Mouse (Mus musculus): ENCODE data around the gene Foxl1. TPM values are rescaled to one million over a fixed set of nuclear protein-coding genes. Genes with fewer than 3 reads are reported as not detected.
A peak's percentile ranks its signal among the peaks of the same experiment; 100 is the strongest.
"Not testable (repeated sequence)": the region's sequence is repeated elsewhere in the genome, so short reads cannot be mapped to it uniquely, and the experiment has no call there.

The Foxl1 gene
- polyA plus RNA-seq, 1 experiment from 2014 or later: 0.88 TPM

DNA sequence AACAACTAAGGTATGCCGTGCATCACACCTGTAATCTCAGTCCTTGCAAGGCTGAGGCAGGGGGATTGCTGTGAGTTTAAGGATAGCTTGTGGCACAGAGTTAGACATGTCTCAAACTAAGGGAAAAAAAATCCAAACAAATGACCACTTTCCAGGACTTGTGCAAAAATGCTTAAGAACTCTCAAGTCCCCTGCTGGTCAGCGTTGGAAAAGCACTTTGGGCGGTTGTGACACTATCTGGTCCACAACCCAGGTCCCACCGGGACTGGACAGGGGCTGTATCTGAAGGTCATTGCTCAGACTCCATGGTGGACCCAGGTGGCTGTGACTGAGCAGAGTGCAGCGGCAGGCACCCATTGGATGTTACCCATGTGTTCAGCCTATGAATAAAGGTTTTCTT is 2.8 kb downstream of the Foxl1 start:
- Histone ChIP-seq H3K4me2 (replicated peaks; ENCODE audit: low read depth, low read length) (no peak overlapping the region), H3K36me3 (ENCODE audit: insufficient read depth, low read length) (no peaks in the 10 kb centered on the region), H3K9me3 (ENCODE audit: low read length) (no peaks in the 10 kb centered on the region), H3K27ac (ENCODE audit: low read length) (no peak overlapping the region), H3K4me1 (ENCODE audit: insufficient read depth, low read depth, low read length) (peaks cover 3% of the 10 kb centered on the region; the same call in 1 of the 2 replicates), H3K4me3 (ENCODE audit: low read depth, low read length) (no peak overlapping the region), H3K9ac (replicated peaks; ENCODE audit: low read depth) (no peak overlapping the region), H3K27me3 (replicated peaks; ENCODE audit: insufficient read depth, low read length) (peaks cover 21% of the 10 kb centered on the region)
- DNase-seq (ENCODE audit: low spot score) (peak; percentile 54), ATAC-seq (no peak)
- peak; percentile 75 for TF ChIP-seq CTCF (IDR thresholded peaks at IDR 0.05)
- TF ChIP-seq EP300 (IDR thresholded peaks at IDR 0.05): no peak
- 41% methylated on average over 5 of the region's 5 CpGs for WGBS

GRCm38 (mm10) chr8:121132961-121133513 is 5.3 kb downstream of the Foxl1 start:
- ATAC-seq: no peak
- no peak for TF ChIP-seq CTCF (IDR thresholded peaks at IDR 0.05)
- TF ChIP-seq EP300 (IDR thresholded peaks at IDR 0.05): no peak
- WGBS: 85% methylated on average over 5 of the region's 5 CpGs

GRCm38 (mm10) chr8:121134102-121134501 is 6.4 kb downstream of the Foxl1 start:
- no peak overlapping the region for H3K27ac ChIP-seq (ENCODE audit: low read length)
- H3K4me2 ChIP-seq (replicated peaks; ENCODE audit: low read depth, low read length): no peak overlapping the region
- H3K9me3 ChIP-seq (ENCODE audit: low read length): no peaks in the 10 kb centered on the region
- no peak overlapping the region for H3K9ac ChIP-seq (replicated peaks; ENCODE audit: low read depth)
- 74% methylated on average over 10 of the region's 10 CpGs for WGBS
- ATAC-seq: no peak
- H3K36me3 ChIP-seq (ENCODE audit: insufficient read depth, low read length): no peaks in the 10 kb centered on the region
- no peak for DNase-seq (ENCODE audit: low spot score)
- H3K4me3 ChIP-seq (ENCODE audit: low read depth, low read length): no peak overlapping the region
- no peaks in the 10 kb centered on the region for H3K4me1 ChIP-seq (ENCODE audit: insufficient read depth, low read depth, low read length)
- no peak for TF ChIP-seq EP300 (IDR thresholded peaks at IDR 0.05)
- TF ChIP-seq CTCF (IDR thresholded peaks at IDR 0.05): no peak
- H3K27me3 ChIP-seq (replicated peaks; ENCODE audit: insufficient read depth, low read length): peaks cover 7% of the 10 kb centered on the region; the same call in 1 of the 2 replicates

More at GRCm38 (mm10) chr8:121132961-121133513, 5.3 kb downstream of the Foxl1 start:
- Histone ChIP-seq H3K4me3 (ENCODE audit: low read depth, low read length) (no peak overlapping the region), H3K9ac (replicated peaks; ENCODE audit: low read depth) (no peak overlapping the region), H3K4me1 (ENCODE audit: insufficient read depth, low read depth, low read length) (no peaks in the 10 kb centered on the region; the same call in 1 of the 2 replicates), H3K36me3 (ENCODE audit: insufficient read depth, low read length) (no peaks in the 10 kb centered on the region), H3K27ac (ENCODE audit: low read length) (no peak overlapping the region), H3K27me3 (replicated peaks; ENCODE audit: insufficient read depth, low read length) (peaks cover 17% of the 10 kb centered on the region), H3K9me3 (ENCODE audit: low read length) (no peaks in the 10 kb centered on the region), H3K4me2 (replicated peaks; ENCODE audit: low read depth, low read length) (no peak overlapping the region)
- no peak for DNase-seq (ENCODE audit: low spot score)

GRCm38 (mm10) chr8:121134512-121134911 is 6.8 kb downstream of the Foxl1 start:
- Histone ChIP-seq H3K36me3 (ENCODE audit: insufficient read depth, low read length) (no peaks in the 10 kb centered on the region), H3K9me3 (ENCODE audit: low read length) (no peaks in the 10 kb centered on the region), H3K4me3 (ENCODE audit: low read depth, low read length) (no peak overlapping the region), H3K9ac (replicated peaks; ENCODE audit: low read depth) (no peak overlapping the region), H3K4me1 (ENCODE audit: insufficient read depth, low read depth, low read length) (no peaks in the 10 kb centered on the region), H3K27me3 (replicated peaks; ENCODE audit: insufficient read depth, low read length) (peaks cover 2% of the 10 kb centered on the region; the same call in 1 of the 2 replicates), H3K27ac (ENCODE audit: low read length) (no peak overlapping the region), H3K4me2 (replicated peaks; ENCODE audit: low read depth, low read length) (no peak overlapping the region)
- no peak for TF ChIP-seq EP300 (IDR thresholded peaks at IDR 0.05)
- no peak for TF ChIP-seq CTCF (IDR thresholded peaks at IDR 0.05)
- WGBS: 83% methylated on average over 11 of the region's 11 CpGs
- DNase-seq (ENCODE audit: low spot score) (no peak), ATAC-seq (no peak)

GRCm38 (mm10) chr8:121136856-121137255 is 9.1 kb downstream of the Foxl1 start:
- Histone ChIP-seq H3K4me3 (ENCODE audit: low read depth, low read length) (no peak overlapping the region), H3K4me1 (ENCODE audit: insufficient read depth, low read depth, low read length) (no peaks in the 10 kb centered on the region), H3K36me3 (ENCODE audit: insufficient read depth, low read length) (no peaks in the 10 kb centered on the region), H3K4me2 (replicated peaks; ENCODE audit: low read depth, low read length) (no peak overlapping the region), H3K9me3 (ENCODE audit: low read length) (no peaks in the 10 kb centered on the region), H3K27me3 (replicated peaks; ENCODE audit: insufficient read depth, low read length) (no peaks in the 10 kb centered on the region), H3K27ac (ENCODE audit: low read length) (no peak overlapping the region), H3K9ac (replicated peaks; ENCODE audit: low read depth) (no peak overlapping the region)
- DNase-seq (ENCODE audit: low spot score): no peak
- ATAC-seq: no peak
- TF ChIP-seq EP300 (IDR thresholded peaks at IDR 0.05) (no peak), CTCF (IDR thresholded peaks at IDR 0.05) (no peak)
- 93% methylated on average over 6 of the region's 6 CpGs for WGBS

DNA sequence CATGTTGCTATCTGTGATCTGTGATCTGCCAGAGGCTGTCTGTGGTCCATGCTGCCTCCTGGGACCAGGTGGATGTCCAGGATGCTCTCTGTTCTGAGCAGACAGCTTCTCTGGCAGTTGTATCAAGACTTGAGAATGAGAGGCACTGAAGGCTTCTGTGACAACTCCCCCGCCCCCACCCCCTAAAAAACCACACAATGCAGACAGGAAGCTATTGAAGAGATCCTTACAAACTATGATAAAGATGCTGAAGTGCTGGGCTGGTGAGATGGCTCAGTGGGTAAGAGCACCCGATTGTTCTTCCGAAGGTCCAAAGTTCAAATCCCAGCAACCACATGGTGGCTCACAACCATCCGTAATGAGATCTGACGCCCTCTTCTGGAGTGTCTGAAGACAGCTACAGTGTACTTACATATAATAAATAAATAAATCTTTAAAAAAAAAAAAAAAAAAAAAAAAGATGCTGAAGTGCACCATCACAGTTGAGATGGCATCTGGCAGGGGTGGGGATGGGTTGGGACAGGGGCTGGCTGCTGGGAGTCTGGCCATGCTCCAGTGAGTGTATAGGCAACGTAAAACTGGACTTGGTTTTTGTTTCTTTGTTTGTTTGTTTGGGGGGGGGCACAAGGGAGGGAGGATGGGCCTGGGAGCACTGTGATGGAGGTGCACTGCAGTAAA is 17.9 kb downstream of the Foxl1 start:
- not testable (repeated sequence) for H3K4me3 ChIP-seq (ENCODE audit: low read depth, low read length); ATAC-seq; H3K4me2 ChIP-seq (replicated peaks; ENCODE audit: low read depth, low read length); H3K4me1 ChIP-seq (ENCODE audit: insufficient read depth, low read depth, low read length); H3K36me3 ChIP-seq (ENCODE audit: insufficient read depth, low read length); DNase-seq (ENCODE audit: low spot score); H3K9ac ChIP-seq (replicated peaks; ENCODE audit: low read depth); H3K9me3 ChIP-seq (ENCODE audit: low read length); H3K27me3 ChIP-seq (replicated peaks; ENCODE audit: insufficient read depth, low read length); H3K27ac ChIP-seq (ENCODE audit: low read length)
- WGBS: 63% methylated on average over 4 of the region's 6 CpGs
